Mouse (Mus musculus): Measurements from ENCODE around the gene Gli1. TPM values are rescaled to one million over a fixed set of nuclear protein-coding genes. Genes with fewer than 3 reads are reported as not detected.

Gene Gli1
- 15.2 and 18.3 TPM in 2 replicates for polyA plus RNA-seq (2012; rRNA removed)

DNA sequence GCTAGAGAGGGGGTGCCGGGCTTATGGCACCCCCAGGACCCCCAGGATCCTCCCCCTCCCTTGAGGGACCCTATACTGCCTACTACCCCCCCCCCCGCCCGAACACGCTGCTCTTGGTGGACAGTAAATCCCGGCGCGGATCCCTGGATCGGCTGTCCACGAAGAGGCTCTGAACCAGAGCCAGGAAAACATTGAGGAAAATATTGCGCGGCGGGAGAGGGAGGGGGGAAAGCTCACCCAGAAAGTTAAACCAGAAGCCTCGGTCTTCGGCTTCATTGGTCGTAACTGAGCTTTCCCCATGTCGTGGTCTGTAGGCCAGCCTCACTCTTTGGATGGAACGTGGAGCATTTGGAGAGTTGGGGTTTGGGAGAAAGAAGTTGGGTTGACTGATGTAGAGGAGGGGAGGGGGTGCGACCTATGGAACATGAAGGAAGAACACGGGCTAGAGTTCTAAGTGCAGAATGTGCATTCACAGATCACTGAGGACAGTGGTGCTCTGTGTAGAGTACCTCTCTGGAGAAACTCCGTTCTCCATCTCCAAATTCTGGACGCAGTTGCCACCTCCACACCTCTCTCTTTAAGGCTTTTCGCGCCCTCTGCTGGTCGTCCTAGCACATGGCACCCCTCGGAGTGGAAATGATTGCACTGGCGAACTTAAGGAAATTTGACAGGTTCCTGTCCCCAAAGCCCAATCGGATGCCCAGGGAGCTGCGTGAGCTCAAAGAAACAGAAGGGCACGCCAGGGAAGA is at the start of gene Gli1:
Gene Gli1, minus strand, starts transcription at position 84 of the 749 bp plus-strand sequence.
- no peak for DNase-seq (ENCODE audit: low read depth)

DNA sequence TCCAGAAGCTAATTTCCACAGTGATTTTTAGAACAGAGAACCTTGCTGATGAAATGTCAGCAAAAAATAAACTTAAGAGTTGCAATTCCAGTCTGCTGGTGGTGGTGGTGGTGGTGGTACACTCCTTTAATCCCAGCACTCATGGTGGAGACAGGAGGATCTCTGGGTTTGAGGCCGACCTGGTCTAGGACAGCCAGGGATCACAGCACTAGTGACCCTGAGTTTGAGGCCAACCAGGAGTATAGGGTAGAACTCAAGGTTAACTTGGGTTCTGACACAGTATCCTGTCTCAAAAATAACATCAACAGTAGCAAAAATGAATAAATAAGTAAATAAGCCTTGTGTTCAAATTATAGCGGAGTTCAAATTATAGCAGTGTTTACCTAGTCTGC is 40.0 kb upstream of the Gli1 start:
- DNase-seq (ENCODE audit: low read depth): no peak

DNA sequence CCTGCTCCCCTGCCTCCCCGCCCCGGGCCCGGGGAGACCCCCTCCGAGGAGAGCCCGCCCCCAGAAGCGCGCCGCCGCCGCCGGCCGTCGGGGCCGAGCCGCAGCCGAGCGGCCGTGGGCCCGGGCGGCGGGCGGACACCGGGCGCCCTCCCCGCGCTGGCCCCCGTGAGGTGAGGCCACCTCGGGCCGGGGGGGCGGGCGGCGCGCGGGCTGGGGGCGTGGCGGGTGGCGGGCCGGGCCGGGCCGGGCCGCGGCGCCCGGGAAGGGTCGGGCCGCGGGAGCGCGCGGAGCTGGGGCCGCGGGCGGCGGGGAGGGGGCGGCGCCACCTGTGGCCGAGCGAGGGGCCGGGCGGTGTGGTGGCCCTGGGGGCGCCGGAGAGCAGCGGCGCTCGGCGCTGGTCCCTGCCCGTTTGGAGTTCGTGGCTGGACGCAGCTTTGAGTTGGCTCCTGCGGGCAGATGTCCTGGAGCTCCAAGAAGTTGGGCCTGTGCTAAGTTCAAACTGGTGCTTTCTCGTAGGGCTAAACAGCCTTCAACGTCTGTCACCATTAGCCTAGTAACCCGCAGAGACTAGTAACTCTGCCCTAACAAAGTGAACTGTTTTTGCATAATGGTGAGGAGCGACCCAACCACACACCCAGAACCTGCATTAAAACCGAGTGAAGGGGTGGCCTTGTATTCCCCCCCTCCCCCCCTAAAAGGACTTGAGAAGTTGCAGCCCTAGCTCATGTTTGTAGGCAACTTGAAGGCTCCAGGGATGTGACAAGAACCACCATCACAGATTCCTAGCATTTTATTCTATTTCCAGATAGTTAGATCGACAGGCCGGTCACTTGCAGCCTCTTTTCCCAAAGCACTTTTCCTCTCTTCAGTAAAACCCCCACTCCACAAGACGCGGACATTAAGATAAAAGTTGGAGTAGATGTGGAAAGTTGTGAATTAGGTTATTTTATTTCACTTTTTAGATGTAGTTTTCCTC is 39.3 kb upstream of the Gli1 start:
- DNase-seq (ENCODE audit: low read depth): no peak

DNA sequence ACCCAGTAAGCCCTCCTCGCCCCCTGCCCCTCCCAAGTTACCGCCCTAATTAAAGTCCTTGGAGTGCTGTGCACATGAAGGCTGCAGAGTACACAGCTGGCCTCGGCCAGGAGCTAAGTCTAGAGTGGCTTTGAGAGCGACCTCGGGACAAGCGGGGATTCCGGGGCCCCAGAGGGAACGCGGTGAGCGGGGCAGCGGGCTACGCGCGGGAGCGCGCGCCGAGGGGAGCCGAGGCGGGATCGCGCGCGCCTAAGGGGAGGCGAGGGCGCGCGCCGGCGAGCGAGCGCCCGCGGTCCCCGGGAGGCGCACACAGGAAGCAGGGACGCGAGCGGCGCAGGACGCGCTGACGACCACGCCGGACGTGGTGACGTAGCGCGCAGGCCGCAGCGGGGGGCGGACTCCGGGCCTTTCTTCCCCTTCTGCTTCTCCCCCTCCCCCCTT is 38.5 kb upstream of the Gli1 start, which contains the start of gene R3hdm2:
Gene R3hdm2, plus strand, starts transcription at position 77 of the 441 bp plus-strand sequence.
- DNase-seq (ENCODE audit: low read depth): no peak

DNA sequence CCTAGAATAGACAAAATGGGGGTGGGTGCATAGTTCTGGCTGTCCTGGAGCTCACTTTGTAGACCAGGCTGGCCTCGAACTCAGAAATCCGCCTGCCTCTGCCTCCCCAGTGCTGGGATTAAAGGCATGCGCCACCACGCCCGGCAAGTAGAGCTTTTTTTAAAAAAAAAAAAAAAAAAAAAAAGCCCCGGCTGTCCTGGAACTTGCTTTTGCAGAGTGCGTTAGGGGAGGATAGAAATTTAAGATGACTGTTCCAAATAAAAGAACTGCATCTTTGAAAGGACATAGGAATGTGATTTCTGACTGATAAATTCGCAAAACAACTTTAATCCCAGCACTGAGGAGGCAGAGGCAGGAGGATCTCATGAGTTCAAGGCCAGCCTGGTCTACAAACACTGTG is 37.9 kb upstream of the Gli1 start:
- DNase-seq (ENCODE audit: low read depth): no peak

DNA sequence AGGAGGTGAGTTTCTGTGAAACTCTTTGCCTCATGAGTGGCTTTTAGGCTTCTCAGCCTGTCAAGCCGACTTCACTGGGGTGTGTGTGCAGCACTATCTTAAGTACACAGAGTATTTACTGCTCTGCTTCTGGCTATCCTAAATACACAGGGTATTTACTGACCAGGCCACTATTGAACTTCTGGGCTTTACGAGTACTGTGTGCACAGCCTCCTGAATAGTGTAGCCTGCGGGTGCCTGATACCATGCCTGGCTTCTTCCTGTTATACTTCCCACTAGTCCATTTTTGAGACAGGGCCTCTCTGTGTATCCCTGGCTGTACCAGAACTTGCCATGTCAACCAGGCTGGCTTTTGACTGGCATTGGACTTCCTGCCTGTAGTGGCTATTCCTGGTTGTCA is 35.9 kb upstream of the Gli1 start:
- DNase-seq (ENCODE audit: low read depth): no peak

DNA sequence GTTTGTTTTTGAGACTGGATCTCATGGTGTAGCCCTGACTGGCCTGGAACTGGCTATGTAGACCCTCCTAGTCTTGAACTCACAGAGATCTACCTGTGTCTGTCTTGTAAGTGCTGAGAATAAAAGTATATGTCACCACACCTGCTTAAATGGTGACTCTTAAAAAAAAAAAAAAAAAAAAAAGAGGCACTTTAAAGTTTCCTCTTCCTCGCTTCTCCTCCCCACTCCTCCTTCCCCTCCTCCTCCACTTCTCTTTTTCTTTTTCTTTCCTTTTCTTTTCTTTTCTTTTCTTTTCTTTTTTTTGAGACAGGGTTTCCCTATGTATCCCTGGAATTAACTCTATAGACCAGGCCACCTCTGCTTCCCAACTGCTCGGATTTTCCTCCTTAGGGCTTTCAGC is 29.2 kb upstream of the Gli1 start:
- DNase-seq (ENCODE audit: low read depth): no peak

DNA sequence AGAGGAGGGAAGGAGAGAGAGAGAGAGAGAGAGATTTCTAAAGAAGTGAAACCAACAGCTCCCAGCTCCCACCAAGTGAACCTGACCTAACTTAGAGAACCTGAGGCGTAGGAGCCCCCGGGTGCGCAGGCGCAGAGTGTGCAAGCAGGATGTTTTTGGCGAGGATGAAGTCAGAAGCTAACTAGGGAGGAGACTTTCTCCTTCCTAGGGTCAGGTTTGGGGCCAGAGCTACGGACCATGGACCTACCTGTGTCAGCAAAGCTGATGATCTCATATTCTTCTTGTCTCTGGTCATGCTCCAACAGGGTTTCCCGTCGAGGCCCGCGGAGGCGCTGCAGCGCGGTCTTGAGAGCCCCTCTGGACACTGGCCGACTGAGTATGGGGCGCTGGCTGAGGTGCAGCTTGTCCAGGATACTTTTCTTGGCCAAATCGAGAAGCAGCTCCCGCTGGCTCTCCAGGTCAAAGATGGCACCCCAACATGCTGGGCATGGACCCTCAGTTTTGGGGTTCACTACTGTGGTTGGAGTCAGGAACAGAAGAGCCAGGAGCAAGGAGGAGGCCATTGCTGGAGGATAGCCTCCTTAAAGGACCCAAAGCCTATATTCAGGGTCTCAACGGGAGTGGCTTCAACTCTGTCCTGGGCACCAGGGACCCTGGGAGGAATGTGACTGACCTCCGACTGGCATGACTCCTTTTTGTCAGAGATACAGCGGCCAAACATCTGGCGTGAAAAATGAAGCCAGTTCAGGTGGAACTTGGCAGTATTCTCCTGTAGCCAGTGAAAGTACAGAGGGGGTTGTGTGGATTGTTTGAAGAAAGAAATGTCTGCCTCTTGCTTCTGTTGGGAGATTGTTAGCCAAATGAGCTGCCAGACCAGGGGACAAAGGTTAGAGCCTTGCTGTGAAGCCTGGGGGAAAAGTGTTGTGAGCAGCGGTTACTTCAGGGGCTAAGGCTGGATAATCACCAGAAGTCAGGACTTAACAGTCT is 28.4 kb upstream of the Gli1 start, which contains the start of gene Inhbc:
Gene Inhbc, minus strand, starts transcription at position 598 of the 987 bp plus-strand sequence.
- DNase-seq (ENCODE audit: low read depth): no peak

DNA sequence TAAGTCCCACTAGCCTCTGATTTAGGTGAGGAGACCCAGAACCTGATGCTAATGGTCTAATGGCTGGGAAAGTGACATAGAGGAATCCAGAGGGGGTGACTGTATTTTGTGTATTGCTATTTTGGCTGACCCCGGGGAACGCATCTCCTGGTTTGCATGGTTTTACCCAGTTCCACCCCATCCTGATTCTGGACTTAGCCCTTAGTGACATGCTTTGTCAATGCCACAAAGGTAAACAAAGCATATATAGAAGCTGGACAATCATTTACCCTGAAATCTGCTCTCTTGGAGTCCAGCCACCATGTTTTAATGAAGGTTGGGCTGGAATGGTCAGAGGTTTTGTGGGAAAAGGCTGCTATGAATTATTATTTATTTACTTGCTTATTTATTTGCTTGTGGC is 26.5 kb upstream of the Gli1 start:
- DNase-seq (ENCODE audit: low read depth): no peak

DNA sequence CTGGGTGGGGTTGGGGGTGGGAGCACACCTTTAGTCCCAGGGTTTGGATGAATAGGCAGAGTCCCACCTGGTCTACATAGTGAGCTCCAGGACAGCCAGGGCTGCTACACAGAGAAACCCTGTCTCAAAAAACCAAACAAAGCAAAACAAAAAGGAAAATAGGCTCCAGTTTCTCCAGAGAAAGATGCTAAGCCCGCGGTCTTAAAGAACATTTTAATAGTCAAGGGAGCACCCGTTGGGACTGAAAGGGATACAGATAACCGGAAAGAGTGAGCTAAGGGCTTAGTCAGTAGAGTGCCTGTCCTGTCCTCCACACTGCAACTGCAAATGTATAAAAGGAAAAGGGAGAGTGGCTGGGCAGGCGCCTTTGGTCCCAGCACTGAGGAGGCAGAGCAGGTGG is 25.3 kb upstream of the Gli1 start:
- no peak for DNase-seq (ENCODE audit: low read depth)

DNA sequence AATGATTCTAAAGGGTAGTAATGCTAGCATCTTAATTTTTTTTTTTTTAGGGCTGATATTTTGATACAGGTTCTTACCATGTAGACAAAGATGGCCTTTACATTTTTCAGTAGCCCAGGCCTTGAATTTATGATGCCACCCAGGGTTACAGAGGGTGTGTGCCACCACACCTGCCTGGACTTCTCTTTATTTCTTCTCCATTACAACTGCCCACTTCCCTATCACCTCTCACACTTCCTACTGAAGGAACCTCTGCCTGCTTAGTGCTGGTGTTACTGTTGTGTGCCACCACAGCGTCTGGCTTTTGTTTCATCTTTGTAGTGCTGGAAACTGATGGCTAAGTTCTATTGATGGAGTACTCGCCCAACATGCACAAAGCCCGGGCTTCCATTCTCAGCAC is 18.9 kb upstream of the Gli1 start:
- no peak for DNase-seq (ENCODE audit: low read depth)

DNA sequence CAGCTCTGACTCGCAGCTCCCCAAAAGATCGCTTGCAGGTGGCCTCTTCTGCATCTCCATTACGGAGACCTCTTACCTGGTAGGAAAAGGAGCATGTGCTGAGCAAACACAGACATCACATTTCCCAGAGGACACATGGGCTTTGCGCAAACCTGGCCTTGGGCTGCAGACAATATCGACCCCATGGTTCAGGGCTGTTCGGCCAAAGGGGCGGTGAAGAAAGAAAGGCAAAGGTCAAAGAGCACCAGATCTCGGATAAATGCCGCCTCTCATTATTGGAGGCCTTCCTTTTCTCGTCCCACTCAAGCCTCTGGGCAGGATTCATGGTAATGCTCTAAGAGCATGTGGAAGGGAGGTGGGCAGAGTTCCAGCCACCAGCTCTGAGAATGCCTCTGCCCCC is 13.6 kb upstream of the Gli1 start:
- DNase-seq (ENCODE audit: low read depth): no peak

DNA sequence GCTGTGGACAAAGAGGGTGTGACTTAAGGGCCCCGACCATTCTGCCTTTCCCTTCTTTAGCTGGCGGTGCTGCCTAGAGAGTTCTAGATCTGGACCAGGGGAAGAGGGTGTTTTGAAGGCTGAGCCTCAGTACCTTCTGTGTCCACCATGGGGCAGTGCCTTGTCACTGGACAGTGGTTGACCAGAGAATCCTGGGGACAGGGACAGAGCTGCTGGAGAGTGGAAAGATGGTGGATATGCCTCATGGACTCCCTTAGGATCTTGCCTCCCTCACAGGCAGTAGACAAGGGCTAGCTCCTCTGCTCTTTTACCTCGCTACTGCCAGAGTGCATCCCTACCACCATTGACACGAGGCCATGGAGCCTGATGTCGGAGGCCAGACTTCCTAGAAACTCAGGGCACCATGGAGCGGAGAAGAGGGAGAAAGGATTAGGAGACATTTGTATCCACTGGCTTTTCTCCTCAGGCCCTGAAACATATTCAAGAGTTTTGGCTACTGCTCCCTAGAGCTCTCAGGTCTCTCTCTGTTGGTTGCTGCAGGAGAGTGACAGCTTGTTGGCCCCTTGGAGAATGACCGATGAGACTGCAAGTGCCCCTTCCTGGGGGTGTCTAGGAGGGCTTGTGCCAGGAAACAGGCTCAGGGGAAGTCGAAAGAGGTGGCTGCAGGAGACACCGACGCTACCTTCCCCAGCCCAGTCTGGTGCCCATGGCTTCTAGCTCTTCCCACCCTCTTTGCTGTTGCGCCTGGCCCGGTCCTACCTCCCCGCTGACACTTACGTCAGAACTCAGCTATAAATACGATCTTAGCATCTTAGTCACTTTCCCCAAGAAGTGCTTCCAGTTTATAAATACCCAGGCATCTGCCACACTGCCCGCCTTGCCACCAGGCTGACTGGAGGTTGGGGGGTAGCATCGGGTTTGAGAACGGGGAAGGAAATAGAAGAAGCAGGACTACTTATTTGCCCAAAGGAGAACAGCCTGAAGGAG is 12.4 kb upstream of the Gli1 start, which contains the start of gene Inhbe:
Gene Inhbe, minus strand, starts transcription at position 503 of the 987 bp plus-strand sequence.
- DNase-seq (ENCODE audit: low read depth): no peak

DNA sequence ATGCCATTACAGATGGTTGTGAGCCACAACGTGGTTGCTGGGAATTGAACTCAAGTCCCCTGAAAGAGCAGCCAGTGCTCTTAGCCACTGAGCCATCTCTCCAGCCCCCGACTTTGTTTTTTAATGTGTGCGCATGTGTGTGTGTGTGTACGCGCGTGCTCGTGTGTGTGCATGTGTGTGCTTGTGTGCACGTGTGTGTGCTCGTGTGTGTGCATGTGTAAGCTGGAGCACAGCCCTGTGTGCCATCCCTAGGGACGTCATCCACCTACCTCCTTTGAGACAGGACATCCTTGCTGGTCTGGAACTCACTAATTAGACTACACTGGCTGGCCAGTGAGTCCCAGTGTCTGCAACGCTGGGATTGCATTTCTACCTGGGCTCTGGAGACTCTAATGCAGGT is 11.0 kb upstream of the Gli1 start:
- no peak for DNase-seq (ENCODE audit: low read depth)

DNA sequence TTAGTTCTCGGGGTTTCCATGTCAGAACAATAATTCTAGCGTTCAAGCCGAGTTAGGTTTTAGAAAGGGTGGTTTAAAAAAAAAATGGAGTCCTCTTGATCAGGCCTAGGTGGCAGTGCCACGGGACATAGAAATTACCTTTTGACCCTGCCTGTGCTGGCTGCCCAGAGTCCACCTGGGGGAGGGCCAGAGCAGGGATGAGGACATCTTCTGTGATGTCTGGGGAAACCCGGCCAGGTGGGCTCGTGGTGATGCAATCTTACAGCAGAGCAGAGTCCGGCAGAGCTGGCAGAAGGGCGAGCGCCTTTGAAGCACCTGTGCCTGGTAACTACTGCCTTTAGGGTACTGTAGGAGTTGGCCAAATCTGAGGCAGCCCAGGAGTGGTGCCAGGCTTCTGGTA is 10.4 kb upstream of the Gli1 start:
- DNase-seq (ENCODE audit: low read depth): no peak

DNA sequence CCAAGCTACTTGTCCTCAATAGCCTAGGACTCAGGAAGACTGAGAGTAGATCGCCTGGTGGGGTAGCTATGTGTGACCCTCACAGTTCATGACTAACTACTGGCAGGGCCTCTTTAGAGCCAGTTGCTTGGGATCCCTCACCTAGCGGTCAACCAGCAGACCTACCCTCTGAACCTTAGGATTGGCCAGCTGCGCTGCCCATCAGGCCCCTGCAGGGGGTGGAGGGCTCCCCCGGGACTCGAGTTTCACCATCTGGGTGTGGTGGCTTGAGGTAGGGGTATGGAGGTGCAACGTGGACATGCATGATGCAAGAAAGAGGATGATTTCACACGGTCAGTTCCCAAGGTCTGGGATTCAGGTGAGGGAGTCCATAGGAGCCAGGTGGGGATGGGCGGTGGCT is 9.9 kb upstream of the Gli1 start:
- no peak for DNase-seq (ENCODE audit: low read depth)

DNA sequence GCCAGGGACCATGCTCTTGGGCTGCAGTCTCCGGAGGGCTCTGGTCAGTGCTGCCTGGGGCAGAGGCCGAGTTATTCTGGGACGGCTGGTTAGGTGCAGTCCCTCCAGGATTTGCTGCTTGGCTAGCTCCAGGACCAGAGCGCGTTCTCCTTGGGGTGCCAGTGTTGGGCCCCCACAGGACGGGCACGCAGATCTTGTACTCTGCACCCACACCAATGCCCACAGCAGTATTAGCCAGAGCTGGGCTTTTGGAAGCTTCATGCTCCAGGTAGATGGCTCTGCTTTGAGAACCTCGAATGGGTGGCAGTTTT is 9.5 kb upstream of the Gli1 start:
- no peak for DNase-seq (ENCODE audit: low read depth)

DNA sequence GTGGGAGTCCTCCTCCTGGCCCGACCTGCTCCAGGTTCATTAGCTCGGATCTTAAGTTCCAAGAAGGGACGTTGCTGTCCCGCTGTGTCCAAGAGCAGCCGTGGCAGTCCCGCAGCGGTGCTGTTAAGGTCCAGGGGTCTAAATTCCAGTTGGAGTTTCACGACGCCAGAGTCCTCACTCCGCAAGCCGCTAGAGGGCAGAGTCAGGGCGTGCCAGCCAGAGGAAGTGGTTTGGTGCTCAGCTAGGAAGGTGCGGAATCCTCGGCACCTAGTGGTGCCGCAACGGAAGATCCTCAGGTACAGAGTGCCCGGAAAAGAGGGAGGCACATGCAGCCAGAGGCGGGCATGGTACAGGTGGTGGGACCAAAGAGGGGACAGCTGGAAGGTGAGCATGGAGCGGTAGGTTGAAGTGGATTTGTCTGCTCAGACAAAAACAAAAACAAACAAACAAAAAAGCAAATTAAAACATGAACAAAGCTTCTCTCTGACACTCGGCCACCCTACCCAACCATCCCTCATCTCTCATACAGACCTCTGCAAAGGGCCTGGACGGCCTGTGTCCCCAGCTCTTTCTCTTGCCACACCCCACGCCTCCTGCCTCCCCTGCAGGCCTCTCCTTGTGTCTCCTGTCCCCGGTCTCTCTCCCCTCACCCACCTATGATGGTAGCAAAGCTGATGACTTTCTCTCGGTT is 9.0 kb upstream of the Gli1 start:
- DNase-seq (ENCODE audit: low read depth): no peak

DNA sequence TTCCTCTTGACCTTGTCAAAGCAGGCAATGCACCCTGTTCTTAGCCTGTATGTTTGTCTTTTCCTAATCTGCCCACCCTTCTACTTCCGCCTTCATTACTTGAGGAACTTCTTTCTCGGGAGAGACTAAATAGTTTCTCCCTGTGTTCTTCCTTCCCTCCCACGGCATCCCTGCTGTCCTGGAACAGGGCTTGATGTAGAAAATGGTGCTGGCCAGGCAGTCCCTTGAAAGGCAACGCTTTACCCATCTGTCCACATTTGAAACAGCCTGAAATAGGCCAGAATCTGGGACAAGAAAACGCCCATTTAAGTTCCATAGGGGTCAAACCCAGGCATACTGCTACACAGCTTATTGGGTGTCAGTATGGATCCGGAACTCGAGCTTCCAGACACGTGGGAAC is 8.0 kb upstream of the Gli1 start:
- no peak for DNase-seq (ENCODE audit: low read depth)

DNA sequence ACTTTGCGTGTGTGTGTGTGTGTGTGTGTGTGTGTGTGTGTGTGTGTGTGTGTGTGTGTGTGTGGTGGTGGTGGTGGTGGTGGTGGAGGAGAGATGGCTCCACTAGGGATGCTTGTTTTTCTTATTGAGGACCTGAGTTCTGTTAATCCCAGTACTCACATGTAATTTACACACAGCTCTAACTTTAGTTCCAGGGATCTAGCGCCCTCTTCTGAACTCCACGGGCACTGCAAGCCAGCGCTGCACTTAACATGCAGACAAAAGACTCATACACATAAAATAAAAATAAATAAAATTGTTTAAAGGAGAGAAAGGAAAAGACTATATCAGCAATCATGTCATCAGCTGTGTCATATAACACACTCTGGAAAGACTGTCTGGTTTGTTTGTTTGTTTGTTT is 7.2 kb upstream of the Gli1 start:
- DNase-seq (ENCODE audit: low read depth): no peak

Measured in gonadal fat pad, adult 2 months (tissue).